Mouse (Mus musculus): ENCODE data around the gene Tsc22d1. TPM values are rescaled to one million over a fixed set of nuclear protein-coding genes. Genes with fewer than 3 reads are reported as not detected.

Tsc22d1 gene
- polyA plus RNA-seq, 1 experiment from 2014 or later: 122 TPM

GRCm38 (mm10) chr14:76413773-76414121 is 1.0 kb upstream of the Tsc22d1 start:
- Histone ChIP-seq H3K9ac (ENCODE audit: low read depth, low read length) (peak overlapping the region; percentile 60; the same call in 1 of the 2 replicates), H3K27me3 (ENCODE audit: control insufficient read depth, insufficient read depth, low read depth, low read length) (peaks cover 37% of the 10 kb centered on the region), H3K9me3 (replicated peaks; ENCODE audit: control insufficient read depth, low read length) (no peaks in the 10 kb centered on the region), H3K4me1 (ENCODE audit: control insufficient read depth, low read depth, low read length) (no peaks in the 10 kb centered on the region; the same call in 1 of the 2 replicates), H3K4me3 (ENCODE audit: low read depth, low read length) (peak overlapping the region; percentile 65), H3K27ac (ENCODE audit: low read length) (no peak overlapping the region), H3K36me3 (ENCODE audit: control insufficient read depth, insufficient read depth) (no peaks in the 10 kb centered on the region), H3K4me2 (ENCODE audit: low read depth, low read length) (peak overlapping the region; percentile 80)
- no peak for ATAC-seq (ENCODE audit: low read depth)
- WGBS (ENCODE audit: insufficient replicate concordance): 1% methylated on average over 10 of the region's 10 CpGs

- Histone ChIP-seq H3K27me3 (ENCODE audit: control insufficient read depth, insufficient read depth, low read depth, low read length) (peaks cover 37% of the 10 kb centered on the region), H3K9me3 (replicated peaks; ENCODE audit: control insufficient read depth, low read length) (no peaks in the 10 kb centered on the region), H3K4me1 (ENCODE audit: control insufficient read depth, low read depth, low read length) (no peaks in the 10 kb centered on the region; the same call in 1 of the 2 replicates), H3K9ac (ENCODE audit: low read depth, low read length) (peak overlapping the region; percentile 60), H3K4me3 (ENCODE audit: low read depth, low read length) (peak overlapping the region; percentile 65), H3K36me3 (ENCODE audit: control insufficient read depth, insufficient read depth) (no peaks in the 10 kb centered on the region), H3K4me2 (ENCODE audit: low read depth, low read length) (peak overlapping the region; percentile 80), H3K27ac (ENCODE audit: low read length) (no peak overlapping the region)
- peak; percentile 76 for ATAC-seq (ENCODE audit: low read depth)
- WGBS (ENCODE audit: insufficient replicate concordance): under 1% methylated on average over 80 of the region's 81 CpGs
Observed at GRCm38 (mm10) chr14:76414122-76414861, 469 bp upstream of the Tsc22d1 start.

- H3K9ac ChIP-seq (ENCODE audit: low read depth, low read length): no peak overlapping the region; the same call in 1 of the 2 replicates
- ATAC-seq (ENCODE audit: low read depth): 0 out of 2 replicates have a peak, but pooled peaks have one; percentile 1
- H3K4me1 ChIP-seq (ENCODE audit: control insufficient read depth, low read depth, low read length): no peaks in the 10 kb centered on the region; the same call in 1 of the 2 replicates
- H3K4me3 ChIP-seq (ENCODE audit: low read depth, low read length): peak overlapping the region; percentile 65
- no peaks in the 10 kb centered on the region for H3K36me3 ChIP-seq (ENCODE audit: control insufficient read depth, insufficient read depth)
- H3K27me3 ChIP-seq (ENCODE audit: control insufficient read depth, insufficient read depth, low read depth, low read length): peaks cover 37% of the 10 kb centered on the region
- H3K9me3 ChIP-seq (replicated peaks; ENCODE audit: control insufficient read depth, low read length): no peaks in the 10 kb centered on the region
- WGBS (ENCODE audit: insufficient replicate concordance): under 1% methylated on average over 31 of the region's 38 CpGs
- no peak overlapping the region for H3K27ac ChIP-seq (ENCODE audit: low read length)
- peak overlapping the region; percentile 80 for H3K4me2 ChIP-seq (ENCODE audit: low read depth, low read length)
Observed at GRCm38 (mm10) chr14:76415781-76416301, 1.1 kb downstream of the Tsc22d1 start.

GRCm38 (mm10) chr14:76416366-76417040 is 1.7 kb downstream of the Tsc22d1 start:
- 64% methylated on average over 27 of the region's 27 CpGs for WGBS (ENCODE audit: insufficient replicate concordance)
- H3K36me3 ChIP-seq (ENCODE audit: control insufficient read depth, insufficient read depth): no peaks in the 10 kb centered on the region

GRCm38 (mm10) chr14:76417346-76417745 is 2.6 kb downstream of the Tsc22d1 start:
- Histone ChIP-seq H3K4me3 (ENCODE audit: low read depth, low read length) (no peak overlapping the region), H3K4me2 (ENCODE audit: low read depth, low read length) (no peak overlapping the region), H3K9ac (ENCODE audit: low read depth, low read length) (no peak overlapping the region), H3K27me3 (ENCODE audit: control insufficient read depth, insufficient read depth, low read depth, low read length) (peaks cover 37% of the 10 kb centered on the region), H3K27ac (ENCODE audit: low read length) (no peak overlapping the region), H3K4me1 (ENCODE audit: control insufficient read depth, low read depth, low read length) (no peaks in the 10 kb centered on the region; the same call in 1 of the 2 replicates), H3K9me3 (replicated peaks; ENCODE audit: control insufficient read depth, low read length) (no peaks in the 10 kb centered on the region), H3K36me3 (ENCODE audit: control insufficient read depth, insufficient read depth) (no peaks in the 10 kb centered on the region)
- no peak for ATAC-seq (ENCODE audit: low read depth)
- WGBS (ENCODE audit: insufficient replicate concordance): 85% methylated on average over 17 of the region's 17 CpGs

More at GRCm38 (mm10) chr14:76416366-76417040, 1.7 kb downstream of the Tsc22d1 start:
- peak overlapping the region; percentile 80 for H3K4me2 ChIP-seq (ENCODE audit: low read depth, low read length)
- H3K9me3 ChIP-seq (replicated peaks; ENCODE audit: control insufficient read depth, low read length): no peaks in the 10 kb centered on the region
- H3K4me3 ChIP-seq (ENCODE audit: low read depth, low read length): peak overlapping the region; percentile 65
- no peak for ATAC-seq (ENCODE audit: low read depth)
- peaks cover 37% of the 10 kb centered on the region for H3K27me3 ChIP-seq (ENCODE audit: control insufficient read depth, insufficient read depth, low read depth, low read length)
- H3K27ac ChIP-seq (ENCODE audit: low read length): no peak overlapping the region
- H3K4me1 ChIP-seq (ENCODE audit: control insufficient read depth, low read depth, low read length): no peaks in the 10 kb centered on the region; the same call in 1 of the 2 replicates
- no peak overlapping the region for H3K9ac ChIP-seq (ENCODE audit: low read depth, low read length)

- no peak for ATAC-seq (ENCODE audit: low read depth)
- Histone ChIP-seq H3K27me3 (ENCODE audit: control insufficient read depth, insufficient read depth, low read depth, low read length) (peaks cover 11% of the 10 kb centered on the region), H3K4me2 (ENCODE audit: low read depth, low read length) (no peak overlapping the region), H3K4me3 (ENCODE audit: low read depth, low read length) (no peak overlapping the region), H3K9ac (ENCODE audit: low read depth, low read length) (no peak overlapping the region), H3K9me3 (replicated peaks; ENCODE audit: control insufficient read depth, low read length) (no peaks in the 10 kb centered on the region), H3K36me3 (ENCODE audit: control insufficient read depth, insufficient read depth) (no peaks in the 10 kb centered on the region), H3K4me1 (ENCODE audit: control insufficient read depth, low read depth, low read length) (no peaks in the 10 kb centered on the region; the same call in 1 of the 2 replicates), H3K27ac (ENCODE audit: low read length) (no peak overlapping the region)
- WGBS (ENCODE audit: insufficient replicate concordance): 59% methylated on average over 7 of the region's 7 CpGs
Observed at GRCm38 (mm10) chr14:76420726-76421125, 6.0 kb downstream of the Tsc22d1 start.

- Histone ChIP-seq H3K4me3 (ENCODE audit: low read depth, low read length) (no peak overlapping the region), H3K4me2 (ENCODE audit: low read depth, low read length) (no peak overlapping the region)
- ATAC-seq (ENCODE audit: low read depth): no peak
Observed at GRCm38 (mm10) chr14:76421162-76421561, 6.4 kb downstream of the Tsc22d1 start.

GRCm38 (mm10) chr14:76425422-76425821 is 10.7 kb downstream of the Tsc22d1 start:
- Histone ChIP-seq H3K36me3 (ENCODE audit: control insufficient read depth, insufficient read depth) (no peaks in the 10 kb centered on the region), H3K4me2 (ENCODE audit: low read depth, low read length) (no peak overlapping the region), H3K27me3 (ENCODE audit: control insufficient read depth, insufficient read depth, low read depth, low read length) (no peaks in the 10 kb centered on the region), H3K27ac (ENCODE audit: low read length) (no peak overlapping the region), H3K9me3 (replicated peaks; ENCODE audit: control insufficient read depth, low read length) (no peaks in the 10 kb centered on the region), H3K4me1 (ENCODE audit: control insufficient read depth, low read depth, low read length) (no peaks in the 10 kb centered on the region), H3K9ac (ENCODE audit: low read depth, low read length) (no peak overlapping the region), H3K4me3 (ENCODE audit: low read depth, low read length) (no peak overlapping the region)
- 78% methylated on average over 7 of the region's 7 CpGs for WGBS (ENCODE audit: insufficient replicate concordance)
- no peak for ATAC-seq (ENCODE audit: low read depth)

More at GRCm38 (mm10) chr14:76421162-76421561, 6.4 kb downstream of the Tsc22d1 start:
- H3K9ac ChIP-seq (ENCODE audit: low read depth, low read length): no peak overlapping the region
- H3K27me3 ChIP-seq (ENCODE audit: control insufficient read depth, insufficient read depth, low read depth, low read length): peaks cover 7% of the 10 kb centered on the region
- no peak overlapping the region for H3K27ac ChIP-seq (ENCODE audit: low read length)
- H3K9me3 ChIP-seq (replicated peaks; ENCODE audit: control insufficient read depth, low read length): no peaks in the 10 kb centered on the region
- H3K36me3 ChIP-seq (ENCODE audit: control insufficient read depth, insufficient read depth): no peaks in the 10 kb centered on the region
- no peaks in the 10 kb centered on the region for H3K4me1 ChIP-seq (ENCODE audit: control insufficient read depth, low read depth, low read length)
- 76% methylated on average over 4 of the region's 4 CpGs for WGBS (ENCODE audit: insufficient replicate concordance)

Measured in liver, embryonic 16.5 days (tissue).